Comparison of ENCODE assay signal across 7 mouse cellular contexts in the genomic region with DNA sequence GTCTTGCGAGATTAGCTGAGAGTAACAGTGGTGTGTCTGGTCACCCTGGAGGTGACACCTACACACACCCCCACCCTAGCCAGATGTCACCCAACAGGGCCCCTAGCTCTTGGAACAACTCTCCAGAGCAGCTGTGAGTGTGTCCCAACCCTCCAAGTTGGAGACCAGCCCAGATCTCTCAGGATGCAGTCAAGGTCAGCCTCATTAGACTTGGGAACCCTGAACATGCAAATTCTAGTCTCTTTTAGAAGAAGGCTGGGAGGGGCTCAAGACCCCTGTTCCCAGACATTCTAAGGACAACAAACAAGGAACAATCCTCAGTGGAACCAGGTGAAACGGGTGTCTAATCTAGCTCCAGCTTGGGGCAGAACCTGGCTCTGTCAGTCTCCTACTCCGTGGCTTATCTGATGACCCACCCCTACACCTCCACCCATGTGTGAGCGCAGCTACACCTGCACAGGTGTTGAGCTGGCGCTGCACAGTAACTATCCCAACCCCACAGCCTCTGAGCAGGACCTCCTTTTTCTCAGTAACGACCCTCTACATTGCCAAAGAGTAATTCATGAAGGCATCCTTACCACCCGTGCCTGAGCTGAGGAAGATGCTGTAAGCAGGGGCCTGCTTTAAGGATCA. TPM values are rescaled to one million over a fixed set of nuclear protein-coding genes. Genes with fewer than 3 reads are reported as not detected.
DNase-seq lines count a peak whose midpoint lies in the region; ATAC-seq lines count a peak whose summit lies in the region.

No protein-coding gene starts in this region.

- ATAC-seq in megakaryocyte, adult 5-6 weeks (ENCODE audit: poor library complexity, severe bottlenecking): no peak
- ATAC-seq in stomach, embryonic 15.5 days (ENCODE audit: insufficient read depth, low FRiP score, low read depth): peak; percentile 82
- no peak for ATAC-seq in midbrain, embryonic 15.5 days (replicated peaks)
- ATAC-seq in monocyte, adult 5-6 weeks (replicated peaks; ENCODE audit: insufficient number of reproducible peaks, low FRiP score, low TSS enrichment, poor library complexity, severe bottlenecking): no peak

- DNase-seq in heart, adult 9 months (ENCODE audit: low spot score in 2 of 2): peak; percentile 77
- peak; percentile 84 for DNase-seq in kidney, adult 9 months

- H3K36me3 ChIP-seq in megakaryocyte, embryonic 14.5 days (replicated peaks; ENCODE audit: low read length): no peaks in the 10 kb centered on the region
- no peaks in the 10 kb centered on the region for H3K36me3 ChIP-seq in stomach, embryonic 15.5 days
- H3K36me3 ChIP-seq in midbrain, embryonic 15.5 days (replicated peaks): no peaks in the 10 kb centered on the region

- H3K4me2 ChIP-seq in stomach, embryonic 15.5 days: no peak overlapping the region
- H3K4me2 ChIP-seq in midbrain, embryonic 15.5 days: no peak overlapping the region

- no peaks in the 10 kb centered on the region for H3K9me3 ChIP-seq in megakaryocyte, embryonic 14.5 days
- H3K9me3 ChIP-seq in stomach, embryonic 15.5 days: no peaks in the 10 kb centered on the region
- H3K9me3 ChIP-seq in midbrain, embryonic 15.5 days: no peaks in the 10 kb centered on the region

- H3K27ac ChIP-seq in stomach, embryonic 15.5 days: peak overlapping the region; percentile 84
- no peak overlapping the region for H3K27ac ChIP-seq in midbrain, embryonic 15.5 days

- no peaks in the 10 kb centered on the region for H3K27me3 ChIP-seq in megakaryocyte, embryonic 14.5 days (replicated peaks)
- H3K27me3 ChIP-seq in stomach, embryonic 15.5 days (replicated peaks): no peaks in the 10 kb centered on the region
- no peaks in the 10 kb centered on the region for H3K27me3 ChIP-seq in midbrain, embryonic 15.5 days (replicated peaks)

- peak overlapping the region; percentile 74 for H3K4me3 ChIP-seq in megakaryocyte, embryonic 14.5 days (replicated peaks)
- no peak overlapping the region for H3K4me3 ChIP-seq in stomach, embryonic 15.5 days (replicated peaks)
- no peak overlapping the region for H3K4me3 ChIP-seq in midbrain, embryonic 15.5 days

- H3K4me1 ChIP-seq in megakaryocyte, embryonic 14.5 days: peaks cover 96% of the 10 kb centered on the region
- H3K4me1 ChIP-seq in stomach, embryonic 15.5 days: peaks cover 17% of the 10 kb centered on the region
- no peaks in the 10 kb centered on the region for H3K4me1 ChIP-seq in midbrain, embryonic 15.5 days

- WGBS in stomach, embryonic 15.5 days: 67% methylated on average over 7 of the region's 7 CpGs
- 85% methylated on average over 7 of the region's 7 CpGs for WGBS in midbrain, embryonic 15.5 days

- H3K9ac ChIP-seq in stomach, embryonic 15.5 days: no peak overlapping the region
- no peak overlapping the region for H3K9ac ChIP-seq in midbrain, embryonic 15.5 days

RNA-seq across cellular contexts. Expression of a gene that starts 23.5 kb away (rescaled TPM):
- polyA plus RNA-seq in megakaryocyte, embryonic 14.5 days (2012; ENCODE audit: insufficient read depth, low replicate concordance): 188 and 443 TPM in 2 replicates
- total RNA-seq in megakaryocyte, adult 5-6 weeks (2015): 71.9 and 76.0 TPM in 2 replicates
- total RNA-seq in megakaryocyte, adult 5-6 weeks (2017): 79.4 and 80.9 TPM in 2 replicates
- 144 and 158 TPM in 2 replicates for polyA plus RNA-seq in stomach, embryonic 15.5 days (2015; fragmentation: Nextera tagmentation; extraction: Ambion mirVana)
- polyA plus RNA-seq in midbrain, embryonic 15.5 days (2015; fragmentation: Nextera tagmentation; extraction: Ambion mirVana): 69.3 and 76.4 TPM in 2 replicates
- total RNA-seq in monocyte, adult 5-6 weeks (2017): 155 to 165 TPM (median 163 TPM) in 3 replicates

RNA-seq across cellular contexts. Expression of a gene that starts 33.7 kb away (rescaled TPM):
- polyA plus RNA-seq in megakaryocyte, embryonic 14.5 days (2012; ENCODE audit: insufficient read depth, low replicate concordance): not detected in 2 replicates
- total RNA-seq in megakaryocyte, adult 5-6 weeks (2015): 0.25 and 0.34 TPM in 2 replicates
- 0.16 TPM in 1 of 2 replicates, not detected in the other for total RNA-seq in megakaryocyte, adult 5-6 weeks (2017)
- 0.08 and 0.09 TPM in 2 replicates for polyA plus RNA-seq in stomach, embryonic 15.5 days (2015; fragmentation: Nextera tagmentation; extraction: Ambion mirVana)
- polyA plus RNA-seq in midbrain, embryonic 15.5 days (2015; fragmentation: Nextera tagmentation; extraction: Ambion mirVana): 0.05 and 0.06 TPM in 2 replicates
- 0.49 to 1.2 TPM in 2 of 3 replicates, not detected in the other for total RNA-seq in monocyte, adult 5-6 weeks (2017)
